Mouse (Mus musculus): ENCODE data around the gene Ebi3.

DNA sequence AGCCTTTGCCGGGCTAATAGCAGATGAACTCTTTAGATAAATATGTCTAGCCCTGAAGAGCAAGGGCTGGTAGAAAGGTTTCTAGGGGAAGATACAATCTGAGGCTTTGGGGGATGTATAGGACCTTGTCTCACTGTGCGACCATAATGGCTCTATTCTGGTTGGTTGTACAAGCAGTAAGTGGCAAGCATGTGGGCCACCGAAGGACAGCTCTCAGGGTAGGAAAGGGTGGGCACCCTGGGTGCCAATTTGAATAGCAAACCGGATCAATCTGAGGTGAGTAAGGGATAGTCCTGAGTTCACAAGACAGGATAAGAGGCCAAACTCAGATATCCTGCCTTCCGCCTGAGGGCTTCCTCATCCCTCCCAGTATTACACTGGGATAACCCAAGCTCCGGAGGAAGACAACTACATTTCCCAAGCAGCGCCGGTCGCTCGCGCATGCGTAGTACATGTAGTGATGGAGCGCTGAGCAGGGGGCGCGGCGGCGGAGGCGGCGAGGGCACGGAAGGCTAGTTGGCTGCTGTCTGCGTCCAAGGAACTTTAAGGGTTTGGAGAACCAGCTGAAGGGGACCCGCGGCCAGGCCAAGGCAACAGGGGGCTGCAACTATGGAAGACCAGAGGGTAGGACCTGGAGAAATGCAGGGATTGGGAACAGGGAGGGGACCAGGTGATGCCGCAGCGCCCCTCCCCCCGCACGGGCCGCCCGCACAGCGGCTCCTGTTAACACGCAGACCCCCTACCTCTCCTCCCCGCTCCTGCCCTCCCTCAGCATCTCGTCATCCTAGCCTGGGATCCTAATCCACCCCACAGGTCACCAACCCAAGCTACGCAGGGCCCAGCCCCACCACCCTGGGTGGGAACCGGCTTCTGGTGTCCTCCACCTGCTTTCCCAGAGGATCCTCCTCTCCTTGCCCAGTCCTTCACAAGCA, 33.9 kb downstream of the Ebi3 start, which contains the start of gene Fsd1:
- TF ChIP-seq CTCF (IDR thresholded peaks at IDR 0.05; ENCODE audit: low read depth) (no peak), EP300 (optimal IDR thresholded peaks at IDR 0.05) (no peak)
